Mouse (Mus musculus) midbrain, embryonic 13.5 days (tissue): Measurements from ENCODE around the gene Pigk. TPM values are rescaled to one million over a fixed set of nuclear protein-coding genes. Genes with fewer than 3 reads are reported as not detected.

Source experiments
- ATAC-seq: fragments of 200-750 bp; cut with Nextera tagmentation; 2 replicates; pipeline ENCODE4 v1.8.0; 2017; ENCODE audit warnings: mild to moderate bottlenecking, moderate TSS enrichment, moderate library complexity
- H3K27ac ChIP-seq: fragments of 300-500 bp; sonication (generic); 2 replicates; pipeline ENCODE4 v1.5.1; 2015; ENCODE audit warnings: inconsistent platforms, mild to moderate bottlenecking, moderate library complexity
- H3K27me3 ChIP-seq: fragments of 300-500 bp; sonication (generic); 2 replicates; pipeline ENCODE4 v1.6.1; 2015; ENCODE audit warnings: mild to moderate bottlenecking, inconsistent platforms
- H3K36me3 ChIP-seq: fragments of 300-500 bp; sonication (generic); 2 replicates; pipeline ENCODE4 v1.6.1; 2015; ENCODE audit warnings: mild to moderate bottlenecking, inconsistent platforms
- H3K4me1 ChIP-seq: fragments of 300-500 bp; sonication (generic); replicated peaks from 2 replicates; pipeline ENCODE4 v1.6.1; 2015; ENCODE audit warnings: inconsistent platforms
- H3K4me2 ChIP-seq: fragments of 300-500 bp; sonication (generic); replicated peaks from 2 replicates; pipeline ENCODE4 v1.6.1; 2015; ENCODE audit warnings: moderate library complexity, mild to moderate bottlenecking, inconsistent platforms
- H3K4me3 ChIP-seq: fragments of 300-500 bp; sonication (generic); replicated peaks from 2 replicates; pipeline ENCODE4 v1.5.1; 2015; ENCODE audit warnings: mild to moderate bottlenecking, inconsistent platforms
- H3K9ac ChIP-seq: fragments of 300-500 bp; sonication (generic); replicated peaks from 2 replicates; pipeline ENCODE4 v1.6.1; 2015; ENCODE audit warnings: mild to moderate bottlenecking, inconsistent platforms
- H3K9me3 ChIP-seq: fragments of 300-500 bp; sonication (generic); 2 replicates; pipeline ENCODE4 v1.6.1; 2016; ENCODE audit warnings: mild to moderate bottlenecking, inconsistent platforms
- WGBS: fragments of 180-500 bp; shearing (Covaris S2); methylation state at CpG from one replicate; pipeline ENCODE4 v1.1.7; 2015; 5-methylcytosine and 5-hydroxymethylcytosine counted together
- polyA plus RNA-seq: library from polyadenylated mRNA; unstranded; fragments of >200 nt; fragmentation: Nextera tagmentation; extraction: Ambion mirVana; gene quantifications from 2 replicates; pipeline ENCODE4 v1.2.1, GENCODE M21; 2015

Pigk gene
- polyA plus RNA-seq, 1 experiment from 2014 or later = 35.9 TPM

DNA sequence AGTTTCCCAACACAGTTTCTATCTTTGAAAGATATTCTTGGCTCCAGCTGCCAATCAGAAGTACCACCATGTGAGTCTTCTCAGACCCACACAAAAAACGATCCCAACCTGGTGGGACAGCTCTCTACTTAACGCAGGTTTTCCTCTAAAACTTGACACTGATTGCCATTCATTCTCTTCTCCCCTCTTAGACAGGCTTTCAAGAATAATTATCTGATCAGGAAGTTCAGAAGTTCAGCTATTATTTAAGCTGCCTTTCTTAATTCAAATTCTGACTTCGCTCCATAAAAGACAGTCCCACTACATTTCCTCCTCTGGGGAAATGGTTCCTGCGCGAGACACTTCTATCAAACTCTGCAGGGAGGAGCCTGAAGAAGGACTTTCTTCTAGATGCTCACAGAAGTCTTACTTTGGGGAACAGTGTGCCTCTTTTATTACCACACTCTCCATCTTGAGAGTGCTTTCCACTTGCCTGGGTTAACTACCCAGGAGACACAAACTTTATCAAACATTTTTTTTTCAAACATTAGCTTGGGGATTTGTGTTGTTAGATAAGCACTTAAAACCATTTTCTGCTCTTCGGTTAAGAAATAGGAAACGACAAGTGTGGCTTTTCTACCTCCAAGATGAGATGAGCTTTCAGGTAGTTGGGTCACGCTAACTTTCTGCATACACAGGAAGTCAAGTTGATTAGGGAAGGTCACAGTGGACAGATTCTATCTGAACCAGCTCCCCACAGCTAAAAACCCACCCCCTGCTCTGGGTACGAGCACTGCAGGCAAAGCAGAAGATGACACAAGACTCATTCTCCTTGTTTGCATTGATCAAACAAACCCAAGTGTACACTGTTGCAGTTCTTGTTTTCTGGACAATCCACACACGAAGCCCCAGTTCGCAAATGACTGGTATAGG, 238.0 kb downstream of the Pigk start:
- H3K9me3 ChIP-seq = no peaks in the 10 kb centered on the region
- no peaks in the 10 kb centered on the region for H3K36me3 ChIP-seq
- H3K27me3 ChIP-seq = no peaks in the 10 kb centered on the region
- H3K4me2 ChIP-seq = no peak overlapping the region
- 82% methylated on average over 11 of the region's 11 CpGs for WGBS
- no peak overlapping the region for H3K27ac ChIP-seq
- no peak overlapping the region for H3K9ac ChIP-seq
- 0 out of 2 replicates have a peak, but pooled peaks cover 3% of the 10 kb centered on the region for H3K4me1 ChIP-seq
- no peak overlapping the region for H3K4me3 ChIP-seq
- ATAC-seq = no peak

- no peak overlapping the region for H3K9ac ChIP-seq
- ATAC-seq = peak; percentile 9; the same call in 1 of the 2 replicates
- no peaks in the 10 kb centered on the region for H3K4me1 ChIP-seq
- no peaks in the 10 kb centered on the region for H3K27me3 ChIP-seq
- H3K4me3 ChIP-seq = no peak overlapping the region
- 88% methylated on average over 5 of the region's 5 CpGs for WGBS
- H3K27ac ChIP-seq = no peak overlapping the region
- no peaks in the 10 kb centered on the region for H3K9me3 ChIP-seq
- H3K36me3 ChIP-seq = no peaks in the 10 kb centered on the region
- H3K4me2 ChIP-seq = no peak overlapping the region
These were observed 242.1 kb downstream of the Pigk start for GRCm38 (mm10) chr3:152956038-152956437.

DNA sequence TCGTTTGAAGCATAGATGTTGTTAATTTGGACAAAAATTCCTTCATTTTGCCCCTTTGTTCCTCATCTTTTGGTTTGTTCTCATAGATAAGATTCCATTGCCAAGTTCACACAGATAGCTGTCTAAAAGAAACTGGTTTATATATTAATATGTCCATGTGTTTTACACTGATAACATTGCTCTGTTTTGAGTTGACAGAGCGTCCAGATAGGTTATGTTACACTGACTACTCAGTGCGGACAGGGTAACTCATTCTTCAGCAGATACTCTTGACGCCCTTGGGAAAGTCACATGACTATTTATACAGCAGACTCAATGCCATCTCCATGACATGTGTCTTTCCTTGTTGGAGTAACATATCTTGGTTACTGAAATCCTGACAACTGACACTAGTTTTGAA, 242.9 kb downstream of the Pigk start:
- Histone ChIP-seq H3K9ac (no peak overlapping the region), H3K36me3 (no peaks in the 10 kb centered on the region), H3K4me3 (no peak overlapping the region), H3K9me3 (no peaks in the 10 kb centered on the region), H3K4me2 (no peak overlapping the region), H3K27ac (no peak overlapping the region), H3K27me3 (no peaks in the 10 kb centered on the region), H3K4me1 (no peaks in the 10 kb centered on the region)
- WGBS = 86% methylated on average over 4 of the region's 4 CpGs
- no peak for ATAC-seq

GRCm38 (mm10) chr3:152958358-152959150, 244.7 kb downstream of the Pigk start:
- H3K4me1 ChIP-seq = no peaks in the 10 kb centered on the region
- H3K27me3 ChIP-seq = no peaks in the 10 kb centered on the region
- H3K4me2 ChIP-seq = no peak overlapping the region
- 74% methylated on average over 11 of the region's 11 CpGs for WGBS
- no peak overlapping the region for H3K4me3 ChIP-seq
- ATAC-seq = no peak
- H3K27ac ChIP-seq = no peak overlapping the region
- H3K9me3 ChIP-seq = no peaks in the 10 kb centered on the region
- H3K36me3 ChIP-seq = no peaks in the 10 kb centered on the region
- H3K9ac ChIP-seq = no peak overlapping the region

DNA sequence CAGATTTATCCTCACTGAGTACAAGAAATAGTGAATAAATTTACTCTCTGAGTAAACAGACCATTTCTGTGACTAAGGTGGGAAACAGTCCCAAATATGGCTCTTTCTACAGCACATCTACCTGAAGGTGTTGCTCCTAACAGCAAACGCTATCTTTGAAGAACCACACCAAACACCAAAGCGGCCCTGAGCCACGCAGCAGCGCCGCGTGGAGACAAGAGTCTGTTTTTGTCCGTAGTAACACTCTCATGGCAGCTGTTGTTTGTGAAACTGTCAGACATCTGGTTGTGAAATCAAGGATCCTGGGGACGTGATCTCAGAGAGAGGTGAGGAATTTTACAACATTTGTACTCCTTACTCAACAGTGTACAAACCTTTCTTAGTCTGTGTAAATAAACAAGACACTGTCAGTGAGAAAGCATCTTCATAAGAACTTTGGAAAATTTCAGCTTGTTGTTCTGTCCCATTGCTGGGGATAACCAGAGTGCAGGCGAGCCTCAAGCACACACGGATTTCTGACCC, 248.0 kb downstream of the Pigk start:
- Histone ChIP-seq H3K36me3 (no peaks in the 10 kb centered on the region), H3K27me3 (no peaks in the 10 kb centered on the region), H3K4me2 (no peak overlapping the region), H3K4me3 (no peak overlapping the region), H3K27ac (no peak overlapping the region), H3K9me3 (no peaks in the 10 kb centered on the region), H3K4me1 (no peaks in the 10 kb centered on the region), H3K9ac (no peak overlapping the region)
- no peak for ATAC-seq
- WGBS = 86% methylated on average over 10 of the region's 10 CpGs

DNA sequence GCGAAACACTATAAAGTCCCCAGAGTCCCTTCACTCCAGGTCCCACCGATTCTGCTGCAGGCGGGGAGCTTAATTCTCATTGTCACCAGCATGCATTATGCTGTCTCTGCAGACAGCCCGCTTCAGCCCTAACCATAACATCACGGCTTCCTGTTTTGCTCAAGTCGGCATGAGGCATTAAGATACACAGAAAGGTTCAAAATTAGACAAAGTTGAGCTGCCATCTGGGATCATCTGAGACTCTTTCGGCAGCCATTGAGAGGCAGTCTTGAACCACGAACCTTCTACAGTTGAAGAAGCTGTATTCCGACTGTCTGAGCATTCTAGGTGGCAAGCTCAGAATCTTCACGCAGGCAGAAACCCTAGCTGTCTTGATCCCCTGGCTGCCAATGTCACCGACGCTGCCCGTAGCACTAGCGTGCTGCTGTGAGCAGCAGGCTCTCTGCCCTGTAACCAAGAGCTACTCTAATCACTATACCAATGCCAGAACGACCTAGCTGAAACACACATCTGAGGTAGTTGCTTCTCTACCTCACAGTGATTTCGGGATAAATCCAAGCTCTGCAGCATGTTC, 256.0 kb downstream of the Pigk start:
- H3K27me3 ChIP-seq = no peaks in the 10 kb centered on the region
- H3K4me2 ChIP-seq = no peak overlapping the region
- no peak for ATAC-seq
- 72% methylated on average over 16 of the region's 16 CpGs for WGBS
- H3K9me3 ChIP-seq = no peaks in the 10 kb centered on the region
- H3K9ac ChIP-seq = no peak overlapping the region
- H3K36me3 ChIP-seq = no peaks in the 10 kb centered on the region
- no peak overlapping the region for H3K4me3 ChIP-seq
- H3K4me1 ChIP-seq = no peaks in the 10 kb centered on the region
- H3K27ac ChIP-seq = no peak overlapping the region

GRCm38 (mm10) chr3:152971373-152971772, 257.5 kb downstream of the Pigk start:
- no peak for ATAC-seq
- Histone ChIP-seq H3K4me2 (no peak overlapping the region), H3K9me3 (no peaks in the 10 kb centered on the region), H3K9ac (no peak overlapping the region), H3K4me3 (no peak overlapping the region), H3K27ac (no peak overlapping the region), H3K36me3 (no peaks in the 10 kb centered on the region), H3K4me1 (no peaks in the 10 kb centered on the region), H3K27me3 (no peaks in the 10 kb centered on the region)
- WGBS = 90% methylated on average over 4 of the region's 4 CpGs

- 71% methylated on average over 11 of the region's 11 CpGs for WGBS
These were observed 265.7 kb downstream of the Pigk start for GRCm38 (mm10) chr3:152979481-152980092.

GRCm38 (mm10) chr3:152980431-152980830, 266.5 kb downstream of the Pigk start:
- H3K27me3 ChIP-seq = peaks cover 9% of the 10 kb centered on the region
- peak overlapping the region; percentile 52 for H3K4me3 ChIP-seq
- peak overlapping the region; percentile 94 for H3K4me2 ChIP-seq
- ATAC-seq = no peak
- peaks cover 33% of the 10 kb centered on the region for H3K4me1 ChIP-seq
- peak overlapping the region; percentile 70 for H3K27ac ChIP-seq
- H3K36me3 ChIP-seq = no peaks in the 10 kb centered on the region
- H3K9ac ChIP-seq = peak overlapping the region; percentile 72
- 4% methylated on average over 6 of the region's 6 CpGs for WGBS
- no peaks in the 10 kb centered on the region for H3K9me3 ChIP-seq

More at GRCm38 (mm10) chr3:152979481-152980092, 265.7 kb downstream of the Pigk start:
- no peaks in the 10 kb centered on the region for H3K36me3 ChIP-seq
- ATAC-seq = no peak
- no peak overlapping the region for H3K9ac ChIP-seq
- peaks cover 9% of the 10 kb centered on the region for H3K27me3 ChIP-seq
- peak overlapping the region; percentile 52 for H3K4me3 ChIP-seq
- H3K9me3 ChIP-seq = no peaks in the 10 kb centered on the region
- H3K27ac ChIP-seq = 0 out of 2 replicates have a peak overlapping the region, but pooled peaks have one; percentile 1
- H3K4me1 ChIP-seq = peaks cover 33% of the 10 kb centered on the region
- H3K4me2 ChIP-seq = peak overlapping the region; percentile 94

GRCm38 (mm10) chr3:152980978-152981974, 267.4 kb downstream of the Pigk start:
- peak; percentile 85 for ATAC-seq
- Histone ChIP-seq H3K4me1 (peaks cover 33% of the 10 kb centered on the region), H3K27me3 (peaks cover 9% of the 10 kb centered on the region), H3K27ac (peak overlapping the region; percentile 70), H3K36me3 (no peaks in the 10 kb centered on the region), H3K9ac (peak overlapping the region; percentile 72), H3K4me3 (peak overlapping the region; percentile 52), H3K4me2 (peak overlapping the region; percentile 94), H3K9me3 (no peaks in the 10 kb centered on the region)
- WGBS = under 1% methylated on average over 47 of the region's 47 CpGs
